Mouse (Mus musculus) MN1 (cell line): ENCODE results near the gene Actl11.
A peak's percentile ranks its signal among the peaks of the same experiment; 100 is the strongest.

Experiments used
- DNase-seq: peaks from one replicate; pipeline ENCODE4 v3.0.0-alpha.2; 2016; ENCODE audit warnings: low spot score

Gene Actl11

GRCm38 (mm10) chr9:107962916-107963315 lies 34.6 kb downstream of the Actl11 start:
- DNase-seq, result no peak

GRCm38 (mm10) chr9:107963700-107964099 lies 35.4 kb downstream of the Actl11 start:
- peak; percentile 89 for DNase-seq

- no peak for DNase-seq
These were observed 36.4 kb downstream of the Actl11 start for GRCm38 (mm10) chr9:107964681-107965080.

GRCm38 (mm10) chr9:107966676-107967075 lies 38.4 kb downstream of the Actl11 start:
- no peak for DNase-seq

- no peak for DNase-seq
These were observed 39.2 kb downstream of the Actl11 start for GRCm38 (mm10) chr9:107967437-107967836.

- no peak for DNase-seq
These were observed 40.3 kb downstream of the Actl11 start for GRCm38 (mm10) chr9:107968531-107968930.

- no peak for DNase-seq
These were observed 42.0 kb downstream of the Actl11 start for GRCm38 (mm10) chr9:107970311-107970710.

- peak; percentile 28 for DNase-seq
These were observed 43.6 kb downstream of the Actl11 start for GRCm38 (mm10) chr9:107971690-107972541.

- no peak for DNase-seq
These were observed 46.4 kb downstream of the Actl11 start for GRCm38 (mm10) chr9:107974491-107975171.

- DNase-seq, result peak; percentile 49
These were observed 47.4 kb downstream of the Actl11 start, which contains the start of gene Uba7 for GRCm38 (mm10) chr9:107975399-107976386. Uba7 (plus strand) TSS chr9:107975505.

- no peak for DNase-seq
These were observed 50.5 kb downstream of the Actl11 start for GRCm38 (mm10) chr9:107978815-107979214.
